ENCODE assay signal across 15 mouse cellular contexts in the genomic region with DNA sequence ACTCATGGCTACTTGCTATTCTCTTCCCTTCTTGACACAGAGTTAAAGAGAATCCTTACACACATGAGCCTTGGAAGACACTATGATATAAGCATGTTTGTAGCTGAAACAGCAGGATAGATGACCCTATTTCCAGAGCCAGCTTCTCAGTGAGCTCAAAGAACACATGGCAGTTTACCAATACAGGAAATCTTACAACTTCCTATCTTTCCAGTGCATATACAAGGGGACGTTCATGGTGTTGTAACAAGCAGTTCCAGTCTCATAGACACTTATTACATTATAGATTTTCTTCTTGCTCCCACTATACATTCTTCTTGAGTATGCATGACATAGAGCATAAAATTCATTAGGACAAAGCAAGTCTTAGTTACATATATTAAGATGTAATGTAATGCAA.
"Had no signal": no experiment of that assay in that cellular context is flagged by ENCODE, and none has a peak within 500 bp of the region (broad histone marks: within the 10 kb centered on the region; RNA-seq: fewer than 3 reads in every experiment).

No protein-coding gene starts in this region.

- H3K27ac ChIP-seq: neural tube, embryonic 15.5 days; stomach, embryonic 15.5 days; stomach, postnatal 0 days had no signal

- H3K4me3 ChIP-seq: neural tube, embryonic 15.5 days; stomach, embryonic 15.5 days had no signal

- DNase-seq: retina, postnatal 1 day; right cerebral cortex, adult 18-20 months; right cerebral cortex, postnatal 14 days; right cerebral cortex, postnatal 25 days; right cerebral cortex, postnatal 4 days; spleen, adult 18-20 months; thymus, adult 18-20 months; thymus, adult 2 months; thymus, postnatal 14 days; thymus, postnatal 25 days; thymus, postnatal 36 days; thymus, postnatal 4 days had no signal

- H3K27me3 ChIP-seq: neural tube, embryonic 15.5 days; stomach, embryonic 15.5 days had no signal

- H3K9ac ChIP-seq: neural tube, embryonic 15.5 days; stomach, embryonic 15.5 days had no signal

- H3K36me3 ChIP-seq: neural tube, embryonic 15.5 days; stomach, embryonic 15.5 days had no signal

- H3K4me2 ChIP-seq: neural tube, embryonic 15.5 days; stomach, embryonic 15.5 days had no signal

- H3K9me3 ChIP-seq: neural tube, embryonic 15.5 days; stomach, embryonic 15.5 days had no signal

- H3K4me1 ChIP-seq: stomach, embryonic 15.5 days had no signal
